Mouse (Mus musculus) CD4-positive, CD25-positive, alpha-beta regulatory T cell, adult 4 months (primary cell): Measurements from ENCODE around the gene Iqgap1. TPM values are rescaled to one million over a fixed set of nuclear protein-coding genes. Genes with fewer than 3 reads are reported as not detected.

Experiments used
- ATAC-seq: one replicate; pipeline ENCODE4 v1.8.0; 2017
- polyA plus RNA-seq, 2 experiments: library from polyadenylated mRNA; unstranded; fragments of 100-300 nt; shearing (Covaris generic); gene quantifications; one replicate each; pipeline ENCODE4 v1.2.1; 2017

Gene Iqgap1
- polyA plus RNA-seq, 2 experiments from 2014 or later: 187 to 284 TPM

- ATAC-seq: peak; percentile 53
These were observed 23.2 kb downstream of the Iqgap1 start for GRCm38 (mm10) chr7:80802412-80803160.

DNA sequence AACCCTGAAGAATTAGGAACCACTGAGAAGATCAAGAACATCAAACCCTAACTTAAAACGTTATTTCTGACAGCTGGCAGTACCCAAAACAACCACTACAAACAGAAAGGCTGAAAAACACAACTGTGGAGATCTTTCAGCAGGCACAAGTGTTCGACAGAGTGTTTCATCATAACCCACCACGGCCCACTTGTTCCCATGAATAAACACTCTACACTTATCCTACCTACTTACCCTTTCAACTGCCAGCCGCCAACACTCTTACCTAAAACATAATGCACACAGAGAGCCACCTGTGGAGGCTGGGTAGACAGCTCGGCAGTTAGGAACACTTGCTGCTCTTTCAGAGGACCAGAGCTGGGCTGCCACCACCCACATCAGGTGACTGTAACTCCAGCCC is 26.5 kb downstream of the Iqgap1 start:
- no peak for ATAC-seq

GRCm38 (mm10) chr7:80796805-80797567 is 28.8 kb downstream of the Iqgap1 start:
- ATAC-seq: no peak

GRCm38 (mm10) chr7:80796258-80796657 is 29.5 kb downstream of the Iqgap1 start:
- no peak for ATAC-seq

GRCm38 (mm10) chr7:80789534-80789933 is 36.2 kb downstream of the Iqgap1 start:
- ATAC-seq: no peak

- ATAC-seq: peak; percentile 94
These were observed 36.7 kb downstream of the Iqgap1 start for GRCm38 (mm10) chr7:80789061-80789460.

DNA sequence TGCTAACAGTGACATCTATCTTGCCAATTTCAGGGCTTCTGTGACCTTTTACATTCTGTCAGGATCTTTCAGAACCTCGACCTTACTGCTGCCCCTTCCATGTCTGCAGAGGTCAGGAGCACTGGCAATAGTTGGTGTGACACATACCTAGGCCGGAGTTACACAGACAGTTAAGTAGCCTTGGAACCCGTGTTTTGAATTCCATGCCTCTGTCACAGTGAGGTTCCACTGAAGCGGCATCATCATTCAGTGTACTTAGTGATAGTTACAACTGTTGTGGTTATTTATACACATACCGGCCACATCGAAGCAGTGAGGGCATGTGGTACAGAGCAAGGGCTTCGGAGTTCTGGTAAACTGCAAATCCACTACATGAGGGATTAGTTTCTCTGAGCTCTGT is 37.8 kb downstream of the Iqgap1 start:
- no peak for ATAC-seq

DNA sequence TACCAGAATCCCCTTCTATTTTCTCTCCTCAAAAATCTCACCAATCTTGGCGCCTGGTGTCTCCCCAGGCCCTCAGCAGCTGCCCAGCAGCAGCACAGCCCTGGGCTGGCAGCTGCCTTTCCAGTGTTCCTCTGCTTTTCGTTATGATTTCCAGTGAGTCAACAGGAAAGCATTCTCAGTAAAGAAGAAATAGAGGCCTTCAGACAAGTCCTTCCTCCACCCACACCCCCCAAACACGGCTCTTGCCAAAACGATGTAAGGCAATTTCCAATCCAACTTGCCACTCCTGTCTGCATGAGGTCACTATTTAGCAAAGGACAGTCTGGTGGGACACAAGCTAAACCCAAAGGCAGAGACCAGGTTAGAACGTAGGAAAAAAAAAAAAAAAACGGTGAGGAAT is 39.0 kb downstream of the Iqgap1 start:
- no peak for ATAC-seq

DNA sequence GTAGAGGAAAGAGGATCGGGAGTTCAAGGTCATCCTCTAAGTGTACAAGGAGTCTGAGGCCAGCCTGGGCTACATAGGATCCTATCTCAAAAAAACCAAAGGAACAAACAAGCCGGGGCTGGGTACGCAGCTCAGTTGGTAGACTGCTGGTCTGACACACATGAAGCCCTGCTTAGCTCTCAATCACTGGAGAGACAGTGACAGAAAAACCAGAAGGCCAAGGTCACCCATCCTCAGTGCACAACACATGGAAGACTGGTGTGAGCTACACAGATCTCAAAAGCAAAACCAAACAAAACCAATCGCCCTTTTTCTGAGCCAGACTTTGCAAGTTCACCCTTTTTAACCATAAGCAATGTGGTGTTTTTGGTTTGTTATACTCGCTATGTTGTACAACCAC is 41.9 kb downstream of the Iqgap1 start:
- ATAC-seq: no peak

- peak; percentile 50 for ATAC-seq
These were observed 43.3 kb downstream of the Iqgap1 start for GRCm38 (mm10) chr7:80782155-80783109.

DNA sequence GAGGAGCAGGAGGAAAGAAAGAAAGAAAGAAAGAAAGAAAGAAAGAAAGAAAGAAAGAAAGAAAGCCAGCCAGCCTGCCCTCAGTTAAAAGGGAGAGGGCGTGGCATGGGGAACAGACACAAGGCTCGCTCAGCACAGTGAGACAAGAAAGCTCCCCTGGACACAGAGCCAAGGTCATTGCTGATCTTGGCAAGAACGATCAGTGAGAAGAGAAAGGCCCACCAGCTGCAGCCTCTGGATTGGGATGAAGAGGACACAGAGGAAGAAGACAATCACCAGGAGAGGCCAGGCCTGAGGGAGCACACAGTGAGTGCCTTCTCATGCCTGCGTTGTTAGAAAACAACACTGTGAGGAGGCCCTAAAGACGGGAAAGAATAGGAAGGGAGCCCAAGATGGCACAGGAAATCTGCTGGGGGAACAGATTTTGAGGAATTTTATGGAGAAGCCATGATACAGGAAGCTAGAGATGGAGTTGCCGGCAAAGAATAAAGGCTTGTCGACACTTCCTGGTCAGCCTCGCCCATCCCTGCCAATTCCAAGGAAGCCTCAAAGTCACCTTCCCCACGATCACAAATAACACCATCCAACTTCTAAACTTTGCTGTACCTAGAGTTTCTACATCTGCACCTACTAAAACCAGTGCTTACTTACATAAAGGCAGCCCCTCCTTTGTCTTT is 44.2 kb downstream of the Iqgap1 start:
- no peak for ATAC-seq

GRCm38 (mm10) chr7:80778958-80779669 is 46.7 kb downstream of the Iqgap1 start:
- peak; percentile 81 for ATAC-seq

DNA sequence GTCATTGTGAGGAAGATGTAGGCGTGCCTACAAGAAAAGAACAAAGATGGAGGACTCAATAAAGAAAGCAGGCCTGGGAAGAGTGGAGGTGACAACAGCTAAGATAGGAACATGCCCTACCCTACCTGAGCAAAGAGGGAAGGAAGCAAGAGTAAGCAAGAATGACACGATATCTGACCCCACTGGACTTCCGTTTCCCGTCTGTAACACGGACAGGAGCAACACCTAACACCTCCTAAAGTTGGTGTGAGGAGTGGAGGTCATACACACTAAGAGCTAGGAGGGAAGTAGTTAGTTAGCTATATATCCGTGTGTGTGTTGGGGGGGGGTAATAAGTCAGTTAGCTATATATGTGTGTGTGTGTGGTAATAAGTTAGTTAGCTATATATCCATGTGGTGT is 47.4 kb downstream of the Iqgap1 start:
- no peak for ATAC-seq

DNA sequence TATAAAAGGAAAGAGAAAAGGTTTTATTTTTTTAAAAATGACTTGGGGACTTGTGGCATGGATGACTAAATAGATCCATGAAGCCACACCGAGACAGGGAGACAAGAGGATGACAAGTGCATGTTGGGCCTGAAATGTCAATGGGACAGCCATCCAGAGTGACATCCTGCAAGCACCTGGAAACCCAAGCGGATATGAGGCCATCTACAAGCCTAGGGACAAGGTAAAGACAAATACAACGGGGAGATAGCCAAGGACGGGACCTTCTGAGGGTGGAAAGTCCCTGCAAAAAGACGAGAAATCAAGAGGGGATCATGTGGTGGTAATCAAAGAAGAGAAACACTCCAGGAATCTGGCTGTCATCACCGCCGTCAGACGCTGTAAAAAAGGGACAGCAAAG is 48.6 kb downstream of the Iqgap1 start:
- no peak for ATAC-seq

DNA sequence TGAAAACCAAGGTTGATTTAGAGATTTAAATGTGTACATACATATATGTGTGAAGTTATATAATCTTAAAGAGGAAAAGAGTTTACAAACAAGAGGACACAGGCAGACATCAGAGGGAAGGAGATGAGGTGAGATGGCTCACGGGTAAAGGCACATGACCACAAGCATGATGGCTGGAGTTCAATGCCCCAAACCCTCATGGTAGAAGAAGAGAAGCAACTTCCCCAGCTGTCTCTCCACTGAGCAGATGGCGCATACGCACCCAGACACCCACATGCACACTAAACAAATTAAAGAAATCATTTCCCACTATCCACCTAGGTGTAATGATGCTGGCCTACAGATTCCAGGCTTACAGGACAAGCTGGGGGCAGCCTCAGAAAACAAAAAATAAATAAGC is 49.7 kb downstream of the Iqgap1 start:
- ATAC-seq: no peak

DNA sequence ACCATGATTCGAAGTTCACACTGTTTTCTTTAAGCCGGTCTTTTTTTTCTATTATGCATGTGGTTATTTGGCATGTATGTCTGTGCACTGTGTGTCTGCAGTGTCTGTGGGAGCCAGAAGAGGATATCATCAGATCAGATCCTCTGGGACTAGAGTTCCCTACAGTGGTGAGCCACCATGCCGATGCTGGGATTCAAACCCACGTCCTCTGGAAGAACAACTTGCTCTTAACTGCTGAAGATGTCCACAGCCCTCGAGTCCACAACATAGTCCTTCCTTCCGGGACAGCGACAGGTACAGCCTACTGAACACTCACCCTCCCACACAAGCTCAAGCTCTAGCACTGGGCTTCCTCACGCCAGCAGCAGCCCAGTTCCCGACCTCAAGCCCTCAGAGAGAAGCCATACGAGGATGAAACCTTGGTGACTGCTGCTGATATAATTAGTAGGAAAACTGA is 50.3 kb downstream of the Iqgap1 start:
- ATAC-seq: no peak

DNA sequence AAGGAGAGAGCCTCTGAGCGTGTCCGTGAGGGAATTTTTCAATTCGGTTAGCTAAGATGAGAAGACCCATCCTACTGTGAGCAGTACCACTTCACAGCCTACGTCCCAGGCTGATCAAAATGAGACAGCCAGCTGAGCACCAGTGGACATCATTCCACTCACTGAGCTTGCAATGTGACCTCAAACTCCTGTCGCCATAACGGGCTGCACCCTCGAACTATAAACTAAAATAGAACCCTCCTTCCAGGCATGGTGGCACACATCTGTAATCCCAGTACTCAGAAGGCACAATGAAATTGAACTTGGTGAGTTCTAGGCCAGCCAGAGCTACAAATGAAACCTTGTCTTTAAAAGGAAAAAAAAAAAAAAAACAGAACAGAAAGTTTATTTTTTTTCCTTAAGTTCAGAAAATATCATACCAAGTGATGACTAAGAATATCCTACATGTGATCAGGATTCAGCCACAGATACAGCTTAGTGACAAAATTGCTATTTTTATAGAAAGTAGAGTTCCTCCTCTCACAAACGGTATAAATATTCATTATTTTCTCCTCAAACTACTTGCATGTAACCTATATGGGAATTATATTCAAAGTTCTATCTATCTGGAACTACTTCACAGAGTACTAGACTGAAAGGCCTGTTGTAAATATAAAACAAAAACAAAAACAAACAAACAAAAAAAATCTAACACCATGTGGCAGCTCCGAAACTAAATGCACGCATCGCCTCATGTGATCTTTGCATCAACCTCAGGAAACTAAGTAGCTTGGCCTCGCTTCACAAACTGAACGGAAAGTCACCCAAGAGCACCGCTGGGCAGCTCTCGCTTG is 50.9 kb downstream of the Iqgap1 start:
- ATAC-seq: no peak

- ATAC-seq: no peak
These were observed 51.8 kb downstream of the Iqgap1 start for GRCm38 (mm10) chr7:80773834-80774614.

DNA sequence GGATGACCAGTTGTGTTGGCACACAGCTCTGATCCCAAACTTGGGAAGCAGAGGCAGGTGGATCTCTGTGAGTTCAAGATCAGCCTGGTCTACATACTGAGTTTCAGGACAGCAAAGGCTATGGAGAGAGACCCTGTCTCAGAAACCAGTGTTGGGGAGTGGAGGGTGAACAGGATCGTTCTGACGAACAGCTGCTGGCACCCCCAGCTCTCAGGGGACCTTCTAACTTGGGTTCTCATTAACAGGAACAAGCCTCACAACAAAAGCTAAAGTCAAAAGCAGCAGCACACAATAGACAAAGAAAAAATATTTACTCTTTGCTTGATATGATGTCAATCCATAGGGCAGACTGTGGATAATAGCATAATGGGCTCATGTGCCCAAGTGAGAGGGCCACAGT is 55.3 kb downstream of the Iqgap1 start:
- ATAC-seq: no peak

DNA sequence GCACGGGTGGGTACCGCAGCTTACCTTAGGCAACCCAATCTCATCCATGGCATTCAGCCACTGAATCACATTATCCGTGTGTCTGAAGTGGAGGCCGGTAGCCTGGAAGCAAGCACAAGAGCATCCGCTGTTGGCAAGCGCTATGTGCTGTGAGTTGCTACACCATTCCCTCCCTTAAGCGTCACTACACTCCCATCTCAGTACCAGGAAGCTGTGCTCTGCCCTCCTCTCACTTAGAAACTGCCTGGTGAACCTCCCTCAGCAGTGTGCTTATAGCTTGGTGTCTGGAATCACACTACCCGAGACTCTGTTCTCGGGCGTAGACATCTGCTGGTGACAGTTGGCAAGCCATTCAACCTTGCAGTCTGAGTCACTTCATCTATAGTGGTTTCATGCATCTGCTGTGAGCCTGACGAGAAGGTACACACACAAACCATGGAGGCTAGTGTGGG is 58.9 kb downstream of the Iqgap1 start:
- ATAC-seq: no peak
